Mouse (Mus musculus): Measurements from ENCODE around the gene Zfp12. TPM values are rescaled to one million over a fixed set of nuclear protein-coding genes. Genes with fewer than 3 reads are reported as not detected.

The Zfp12 gene
- 9.4 TPM for polyA plus RNA-seq (2014; fragmentation: Illumina TruSeq; extraction: RNeasy Lipid Tissue Mini Kit (QIAGEN cat#74804); ENCODE audit: low read depth, low replicate concordance)

DNA sequence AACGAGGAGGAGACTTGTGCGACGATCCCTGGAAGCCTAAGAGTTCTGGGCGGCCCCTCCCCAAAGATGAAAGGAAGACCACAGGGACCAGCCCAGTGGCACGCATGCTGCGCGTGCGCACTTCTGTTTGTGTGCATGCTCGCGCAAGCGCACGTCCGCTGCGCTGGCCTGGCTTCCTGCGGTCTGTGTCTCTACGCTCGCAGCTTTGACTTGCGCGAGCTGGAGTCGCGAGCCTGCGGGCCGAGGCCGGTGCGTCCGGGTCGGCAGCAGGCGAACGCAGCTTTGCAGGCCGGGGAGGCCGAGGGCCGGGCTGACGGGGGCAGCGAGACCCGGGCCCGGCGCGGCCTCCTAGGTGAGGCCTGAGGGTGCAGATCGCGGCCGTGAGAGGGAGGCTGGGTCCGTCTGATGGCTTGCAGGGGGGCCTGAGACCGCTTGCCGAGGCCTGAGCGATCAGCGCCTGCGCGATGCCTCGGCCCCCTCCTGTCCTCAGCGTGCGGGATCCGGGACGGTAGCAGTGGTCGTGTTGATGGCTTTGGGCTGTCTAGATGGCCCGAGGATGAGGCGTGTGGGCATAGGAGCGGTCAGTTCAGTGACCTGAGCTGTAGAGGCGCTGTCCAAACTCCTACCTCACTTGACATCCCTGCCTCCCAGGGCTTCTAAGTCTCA, at the start of gene Zfp12:
Gene Zfp12, plus strand, starts transcription at position 136 of the 666 bp plus-strand sequence.

DNA sequence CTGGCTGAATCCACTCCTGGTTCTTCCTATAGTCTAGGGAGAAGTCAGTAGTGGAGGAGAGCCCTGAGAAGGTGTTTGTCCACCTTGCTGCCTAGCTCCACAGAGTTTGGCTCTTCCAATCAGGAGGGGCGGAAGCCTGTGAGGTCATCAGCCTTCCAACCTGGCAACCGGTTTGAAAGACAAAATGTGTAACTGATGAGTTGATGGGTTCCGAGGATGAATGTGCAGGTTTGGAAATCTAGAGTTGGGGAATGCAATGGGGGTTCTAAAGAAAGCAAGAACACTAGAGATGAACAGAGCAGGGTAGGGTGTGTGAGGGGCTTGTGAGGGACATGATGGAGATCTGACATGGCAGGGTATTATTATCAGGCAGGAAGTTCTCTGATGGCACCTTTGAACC, 8.2 kb upstream of the Zfp12 start, which contains the start of gene Spdye4a:
Gene Spdye4a, minus strand, starts transcription at position 101 of the 400 bp plus-strand sequence.

GRCm38 (mm10) chr5:143269363-143270150, 34.6 kb downstream of the Zfp12 start, which contains the start of gene Zfp316:
TSS of gene Zfp316 (minus strand) at chr5:143270022.

DNA sequence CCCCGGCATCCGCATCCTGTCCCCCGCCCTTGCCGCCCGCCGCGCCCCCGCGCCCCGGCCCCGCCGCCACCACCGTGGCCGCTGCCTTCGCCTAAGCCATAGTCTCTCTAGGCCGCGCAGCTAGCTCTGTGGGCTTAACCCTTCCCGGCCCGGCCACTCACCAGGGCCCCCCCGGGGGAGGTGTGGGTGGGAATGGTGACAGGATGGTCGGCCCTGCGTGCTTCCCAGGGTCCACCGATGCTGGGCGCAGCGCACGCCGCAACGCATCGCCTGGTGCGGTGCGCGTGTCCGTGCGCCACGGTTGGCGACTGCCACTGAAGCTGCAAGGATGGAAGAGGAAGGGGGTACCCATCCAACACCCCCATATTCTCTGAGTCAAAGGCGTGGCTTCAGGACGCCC, 58.4 kb downstream of the Zfp12 start, which contains the start of gene Zfp853:
Gene Zfp853, minus strand, starts transcription at position 220 of the 400 bp plus-strand sequence.

Other genes with a start within 250 kb of the Zfp12 start
- gene Rnf216, start 122.2 kb upstream of the Zfp12 start, polyA plus RNA-seq (2014; fragmentation: Illumina TruSeq; extraction: RNeasy Lipid Tissue Mini Kit (QIAGEN cat#74804); ENCODE audit: low read depth, low replicate concordance) = 22.1 TPM
- gene Olfr718-ps1, start 87.6 kb upstream of the Zfp12 start, polyA plus RNA-seq (2014; fragmentation: Illumina TruSeq; extraction: RNeasy Lipid Tissue Mini Kit (QIAGEN cat#74804); ENCODE audit: low read depth, low replicate concordance) = not detected
- 9.7 TPM for gene Rbak, start 54.4 kb upstream of the Zfp12 start, polyA plus RNA-seq (2014; fragmentation: Illumina TruSeq; extraction: RNeasy Lipid Tissue Mini Kit (QIAGEN cat#74804); ENCODE audit: low read depth, low replicate concordance)
- gene Spdye4b, start 54.1 kb upstream of the Zfp12 start, polyA plus RNA-seq (2014; fragmentation: Illumina TruSeq; extraction: RNeasy Lipid Tissue Mini Kit (QIAGEN cat#74804); ENCODE audit: low read depth, low replicate concordance) = 0.63 TPM
- gene Spdye4a, start 8.3 kb upstream of the Zfp12 start, polyA plus RNA-seq (2014; fragmentation: Illumina TruSeq; extraction: RNeasy Lipid Tissue Mini Kit (QIAGEN cat#74804); ENCODE audit: low read depth, low replicate concordance) = 0.47 TPM
- gene Zfp316, start 34.9 kb downstream of the Zfp12 start, polyA plus RNA-seq (2014; fragmentation: Illumina TruSeq; extraction: RNeasy Lipid Tissue Mini Kit (QIAGEN cat#74804); ENCODE audit: low read depth, low replicate concordance) = 8.1 TPM
- 0.24 TPM for gene Zfp853, start 58.5 kb downstream of the Zfp12 start, polyA plus RNA-seq (2014; fragmentation: Illumina TruSeq; extraction: RNeasy Lipid Tissue Mini Kit (QIAGEN cat#74804); ENCODE audit: low read depth, low replicate concordance)
- 14.0 TPM for gene E130309D02Rik, start 80.2 kb downstream of the Zfp12 start, polyA plus RNA-seq (2014; fragmentation: Illumina TruSeq; extraction: RNeasy Lipid Tissue Mini Kit (QIAGEN cat#74804); ENCODE audit: low read depth, low replicate concordance)
- gene Zdhhc4, start 94.1 kb downstream of the Zfp12 start, polyA plus RNA-seq (2014; fragmentation: Illumina TruSeq; extraction: RNeasy Lipid Tissue Mini Kit (QIAGEN cat#74804); ENCODE audit: low read depth, low replicate concordance) = 66.5 TPM
- not detected for gene Grid2ip, start 122.2 kb downstream of the Zfp12 start, polyA plus RNA-seq (2014; fragmentation: Illumina TruSeq; extraction: RNeasy Lipid Tissue Mini Kit (QIAGEN cat#74804); ENCODE audit: low read depth, low replicate concordance)
- 95.5 TPM for gene Kdelr2, start 168.7 kb downstream of the Zfp12 start, polyA plus RNA-seq (2014; fragmentation: Illumina TruSeq; extraction: RNeasy Lipid Tissue Mini Kit (QIAGEN cat#74804); ENCODE audit: low read depth, low replicate concordance)
- gene Daglb, start 229.4 kb downstream of the Zfp12 start, polyA plus RNA-seq (2014; fragmentation: Illumina TruSeq; extraction: RNeasy Lipid Tissue Mini Kit (QIAGEN cat#74804); ENCODE audit: low read depth, low replicate concordance) = 8.3 TPM

Measured in adipose tissue, adult 10 weeks (tissue).